Mouse (Mus musculus) spleen, postnatal 4 days (tissue): ENCODE results near the gene Gm20521.

ENCODE experiments used
- DNase-seq, 2 experiments: peaks; one replicate each; pipeline ENCODE4 v3.0.0; 2022; ENCODE audit warnings: low spot score in 2 of 2

Gm20521 gene

GRCm38 (mm10) chr14:54883154-54884021 is at the start of gene Gm20521, which contains the start of gene Bcl2l2:
Gm20521 (plus strand) TSS chr14:54883441.
Bcl2l2 (plus strand) TSS chr14:54883377.
- DNase-seq = peak; percentile 47 to 74

- no peak for DNase-seq
Measured at GRCm38 (mm10) chr14:54843461-54843860, 39.8 kb upstream of the Gm20521 start.

- no peak for DNase-seq
Measured at GRCm38 (mm10) chr14:54855726-54856125, 27.5 kb upstream of the Gm20521 start.

- DNase-seq = no peak
Measured at GRCm38 (mm10) chr14:54856703-54857102, 26.5 kb upstream of the Gm20521 start.

- no peak for DNase-seq
Measured at GRCm38 (mm10) chr14:54857891-54858290, 25.4 kb upstream of the Gm20521 start.

- DNase-seq = peak; percentile 43 to 78
Measured at GRCm38 (mm10) chr14:54860511-54860910, 22.7 kb upstream of the Gm20521 start.

- peak; percentile 88 to 93 for DNase-seq
Measured at GRCm38 (mm10) chr14:54863501-54864312, 19.5 kb upstream of the Gm20521 start.

GRCm38 (mm10) chr14:54864313-54865036 is 18.8 kb upstream of the Gm20521 start:
- no peak for DNase-seq

- no peak for DNase-seq
Measured at GRCm38 (mm10) chr14:54865626-54866025, 17.6 kb upstream of the Gm20521 start.

GRCm38 (mm10) chr14:54866268-54866667 is 17.0 kb upstream of the Gm20521 start:
- no peak for DNase-seq

- peak; percentile 31 to 81 for DNase-seq
Measured at GRCm38 (mm10) chr14:54866936-54867335, 16.3 kb upstream of the Gm20521 start.

- DNase-seq = no peak
Measured at GRCm38 (mm10) chr14:54868026-54868425, 15.2 kb upstream of the Gm20521 start.

GRCm38 (mm10) chr14:54870861-54871260 is 12.4 kb upstream of the Gm20521 start, which contains the start of gene Homez:
Homez (minus strand) TSS chr14:54870961.
- DNase-seq = no peak

GRCm38 (mm10) chr14:54874165-54874564 is 9.1 kb upstream of the Gm20521 start:
- DNase-seq = no peak

GRCm38 (mm10) chr14:54875844-54876538 is 7.2 kb upstream of the Gm20521 start:
- DNase-seq = no peak

- peak; percentile 78 to 90 for DNase-seq
Measured at GRCm38 (mm10) chr14:54876539-54877047, 6.6 kb upstream of the Gm20521 start.

GRCm38 (mm10) chr14:54877048-54877715 is 6.1 kb upstream of the Gm20521 start, which contains the start of gene Ppp1r3e:
Ppp1r3e (minus strand) TSS chr14:54877550.
- peak; percentile 52 to 80 for DNase-seq

- DNase-seq = no peak
Measured at GRCm38 (mm10) chr14:54884022-54884712, 926 bp downstream of the Gm20521 start.

GRCm38 (mm10) chr14:54885309-54885708 is 2.1 kb downstream of the Gm20521 start:
- no peak for DNase-seq

GRCm38 (mm10) chr14:54892200-54892599 is 9.0 kb downstream of the Gm20521 start, which contains the start of gene Pabpn1:
Pabpn1 (plus strand) TSS chr14:54892500.
- no peak for DNase-seq
